Mouse (Mus musculus): ENCODE data around the gene Pdcd4. TPM values are rescaled to one million over a fixed set of nuclear protein-coding genes. Genes with fewer than 3 reads are reported as not detected.

Pdcd4 gene
- polyA plus RNA-seq, 1 experiment from 2014 or later, result 94.1 TPM

GRCm38 (mm10) chr19:53868796-53869195 is 23.2 kb upstream of the Pdcd4 start:
- no peaks in the 10 kb centered on the region for H3K36me3 ChIP-seq (ENCODE audit: control insufficient read depth, insufficient read depth, low read length)
- no peak overlapping the region for H3K27ac ChIP-seq (ENCODE audit: low read length)
- 83% methylated on average over 1 of the region's 1 CpGs for WGBS
- H3K4me1 ChIP-seq (ENCODE audit: control insufficient read depth, insufficient read depth, low read length), result no peaks in the 10 kb centered on the region; the same call in 1 of the 2 replicates
- H3K9me3 ChIP-seq (replicated peaks; ENCODE audit: control insufficient read depth, low read length), result no peaks in the 10 kb centered on the region
- no peak overlapping the region for H3K4me2 ChIP-seq (ENCODE audit: low read depth, low read length)
- H3K27me3 ChIP-seq (ENCODE audit: control insufficient read depth, insufficient read depth, low read length), result no peaks in the 10 kb centered on the region
- 0 out of 2 replicates have a peak, but pooled peaks have one; percentile 38 for ATAC-seq (ENCODE audit: insufficient read depth, low FRiP score)
- H3K4me3 ChIP-seq (replicated peaks; ENCODE audit: low read length), result no peak overlapping the region
- no peak overlapping the region for H3K9ac ChIP-seq (ENCODE audit: low read length)

GRCm38 (mm10) chr19:53869427-53870385 is 22.3 kb upstream of the Pdcd4 start:
- Histone ChIP-seq H3K4me3 (replicated peaks; ENCODE audit: low read length) (no peak overlapping the region), H3K36me3 (ENCODE audit: control insufficient read depth, insufficient read depth, low read length) (no peaks in the 10 kb centered on the region), H3K4me1 (ENCODE audit: control insufficient read depth, insufficient read depth, low read length) (no peaks in the 10 kb centered on the region; the same call in 1 of the 2 replicates), H3K27ac (ENCODE audit: low read length) (no peak overlapping the region), H3K4me2 (ENCODE audit: low read depth, low read length) (no peak overlapping the region), H3K9ac (ENCODE audit: low read length) (no peak overlapping the region), H3K27me3 (ENCODE audit: control insufficient read depth, insufficient read depth, low read length) (no peaks in the 10 kb centered on the region), H3K9me3 (replicated peaks; ENCODE audit: control insufficient read depth, low read length) (no peaks in the 10 kb centered on the region)
- 66% methylated on average over 4 of the region's 4 CpGs for WGBS
- ATAC-seq (ENCODE audit: insufficient read depth, low FRiP score), result no peak

GRCm38 (mm10) chr19:53870568-53870967 is 21.5 kb upstream of the Pdcd4 start:
- ATAC-seq (ENCODE audit: insufficient read depth, low FRiP score), result no peak
- no peak overlapping the region for H3K4me2 ChIP-seq (ENCODE audit: low read depth, low read length)
- no peak overlapping the region for H3K27ac ChIP-seq (ENCODE audit: low read length)
- no peak overlapping the region for H3K9ac ChIP-seq (ENCODE audit: low read length)
- H3K4me1 ChIP-seq (ENCODE audit: control insufficient read depth, insufficient read depth, low read length), result no peaks in the 10 kb centered on the region; the same call in 1 of the 2 replicates
- H3K36me3 ChIP-seq (ENCODE audit: control insufficient read depth, insufficient read depth, low read length), result no peaks in the 10 kb centered on the region
- H3K27me3 ChIP-seq (ENCODE audit: control insufficient read depth, insufficient read depth, low read length), result no peaks in the 10 kb centered on the region
- WGBS, result 64% methylated on average over 2 of the region's 2 CpGs
- H3K4me3 ChIP-seq (replicated peaks; ENCODE audit: low read length), result no peak overlapping the region
- no peaks in the 10 kb centered on the region for H3K9me3 ChIP-seq (replicated peaks; ENCODE audit: control insufficient read depth, low read length)

- H3K4me1 ChIP-seq (ENCODE audit: control insufficient read depth, insufficient read depth, low read length), result no peaks in the 10 kb centered on the region; the same call in 1 of the 2 replicates
- ATAC-seq (ENCODE audit: insufficient read depth, low FRiP score), result no peak
- H3K9ac ChIP-seq (ENCODE audit: low read length), result no peak overlapping the region
- 0 out of 2 replicates have a peak overlapping the region, but pooled peaks have one; percentile 14 for H3K27ac ChIP-seq (ENCODE audit: low read length)
- H3K9me3 ChIP-seq (replicated peaks; ENCODE audit: control insufficient read depth, low read length), result no peaks in the 10 kb centered on the region
- H3K36me3 ChIP-seq (ENCODE audit: control insufficient read depth, insufficient read depth, low read length), result no peaks in the 10 kb centered on the region
- H3K27me3 ChIP-seq (ENCODE audit: control insufficient read depth, insufficient read depth, low read length), result no peaks in the 10 kb centered on the region
- 71% methylated on average over 6 of the region's 6 CpGs for WGBS
- no peak overlapping the region for H3K4me3 ChIP-seq (replicated peaks; ENCODE audit: low read length)
- no peak overlapping the region for H3K4me2 ChIP-seq (ENCODE audit: low read depth, low read length)
Observed at GRCm38 (mm10) chr19:53871502-53871901, 20.5 kb upstream of the Pdcd4 start.

GRCm38 (mm10) chr19:53872994-53873713 is 18.9 kb upstream of the Pdcd4 start:
- H3K4me3 ChIP-seq (replicated peaks; ENCODE audit: low read length), result no peak overlapping the region
- H3K9ac ChIP-seq (ENCODE audit: low read length), result no peak overlapping the region
- H3K4me1 ChIP-seq (ENCODE audit: control insufficient read depth, insufficient read depth, low read length), result no peaks in the 10 kb centered on the region; the same call in 1 of the 2 replicates
- 80% methylated on average over 6 of the region's 6 CpGs for WGBS
- no peaks in the 10 kb centered on the region for H3K36me3 ChIP-seq (ENCODE audit: control insufficient read depth, insufficient read depth, low read length)
- H3K27ac ChIP-seq (ENCODE audit: low read length), result no peak overlapping the region
- H3K9me3 ChIP-seq (replicated peaks; ENCODE audit: control insufficient read depth, low read length), result no peaks in the 10 kb centered on the region
- no peaks in the 10 kb centered on the region for H3K27me3 ChIP-seq (ENCODE audit: control insufficient read depth, insufficient read depth, low read length)
- no peak overlapping the region for H3K4me2 ChIP-seq (ENCODE audit: low read depth, low read length)
- no peak for ATAC-seq (ENCODE audit: insufficient read depth, low FRiP score)

GRCm38 (mm10) chr19:53875246-53875645 is 16.8 kb upstream of the Pdcd4 start:
- Histone ChIP-seq H3K4me3 (replicated peaks; ENCODE audit: low read length) (no peak overlapping the region), H3K4me1 (ENCODE audit: control insufficient read depth, insufficient read depth, low read length) (no peaks in the 10 kb centered on the region; the same call in 1 of the 2 replicates), H3K27me3 (ENCODE audit: control insufficient read depth, insufficient read depth, low read length) (no peaks in the 10 kb centered on the region), H3K36me3 (ENCODE audit: control insufficient read depth, insufficient read depth, low read length) (no peaks in the 10 kb centered on the region), H3K9me3 (replicated peaks; ENCODE audit: control insufficient read depth, low read length) (no peaks in the 10 kb centered on the region), H3K4me2 (ENCODE audit: low read depth, low read length) (no peak overlapping the region), H3K9ac (ENCODE audit: low read length) (no peak overlapping the region), H3K27ac (ENCODE audit: low read length) (no peak overlapping the region)
- no peak for ATAC-seq (ENCODE audit: insufficient read depth, low FRiP score)
- WGBS, result 79% methylated on average over 6 of the region's 6 CpGs

GRCm38 (mm10) chr19:53877779-53878178 is 14.3 kb upstream of the Pdcd4 start:
- Histone ChIP-seq H3K9me3 (replicated peaks; ENCODE audit: control insufficient read depth, low read length) (no peaks in the 10 kb centered on the region), H3K4me1 (ENCODE audit: control insufficient read depth, insufficient read depth, low read length) (no peaks in the 10 kb centered on the region), H3K9ac (ENCODE audit: low read length) (no peak overlapping the region), H3K27me3 (ENCODE audit: control insufficient read depth, insufficient read depth, low read length) (no peaks in the 10 kb centered on the region), H3K4me2 (ENCODE audit: low read depth, low read length) (no peak overlapping the region), H3K27ac (ENCODE audit: low read length) (no peak overlapping the region), H3K4me3 (replicated peaks; ENCODE audit: low read length) (no peak overlapping the region), H3K36me3 (ENCODE audit: control insufficient read depth, insufficient read depth, low read length) (no peaks in the 10 kb centered on the region)
- WGBS, result 56% methylated on average over 1 of the region's 1 CpGs
- no peak for ATAC-seq (ENCODE audit: insufficient read depth, low FRiP score)

- no peaks in the 10 kb centered on the region for H3K36me3 ChIP-seq (ENCODE audit: control insufficient read depth, insufficient read depth, low read length)
- H3K27me3 ChIP-seq (ENCODE audit: control insufficient read depth, insufficient read depth, low read length), result no peaks in the 10 kb centered on the region
- H3K4me3 ChIP-seq (replicated peaks; ENCODE audit: low read length), result no peak overlapping the region
- 76% methylated on average over 1 of the region's 1 CpGs for WGBS
- H3K9ac ChIP-seq (ENCODE audit: low read length), result no peak overlapping the region
- H3K4me1 ChIP-seq (ENCODE audit: control insufficient read depth, insufficient read depth, low read length), result no peaks in the 10 kb centered on the region
- H3K9me3 ChIP-seq (replicated peaks; ENCODE audit: control insufficient read depth, low read length), result no peaks in the 10 kb centered on the region
- no peak overlapping the region for H3K27ac ChIP-seq (ENCODE audit: low read length)
- ATAC-seq (ENCODE audit: insufficient read depth, low FRiP score), result no peak
- H3K4me2 ChIP-seq (ENCODE audit: low read depth, low read length), result no peak overlapping the region
Observed at GRCm38 (mm10) chr19:53880460-53880859, 11.6 kb upstream of the Pdcd4 start.

- Histone ChIP-seq H3K9me3 (replicated peaks; ENCODE audit: control insufficient read depth, low read length) (no peaks in the 10 kb centered on the region), H3K4me3 (replicated peaks; ENCODE audit: low read length) (no peak overlapping the region), H3K27me3 (ENCODE audit: control insufficient read depth, insufficient read depth, low read length) (no peaks in the 10 kb centered on the region), H3K4me1 (ENCODE audit: control insufficient read depth, insufficient read depth, low read length) (no peaks in the 10 kb centered on the region), H3K9ac (ENCODE audit: low read length) (no peak overlapping the region), H3K4me2 (ENCODE audit: low read depth, low read length) (no peak overlapping the region), H3K36me3 (ENCODE audit: control insufficient read depth, insufficient read depth, low read length) (no peaks in the 10 kb centered on the region), H3K27ac (ENCODE audit: low read length) (no peak overlapping the region)
- 61% methylated on average over 5 of the region's 5 CpGs for WGBS
- ATAC-seq (ENCODE audit: insufficient read depth, low FRiP score), result no peak
Observed at GRCm38 (mm10) chr19:53881786-53882185, 10.2 kb upstream of the Pdcd4 start.
